Mouse (Mus musculus) small intestine, adult 2 months (tissue): ENCODE measurements around the gene Mecom.

ENCODE experiments used
- CTCF ChIP-seq: fragments of 200-500 bp; IDR thresholded peaks from 2 replicates; pipeline ENCODE4 v1.5.1; 2012; ENCODE audit warnings: low read depth, mild to moderate bottlenecking, control low read depth, inconsistent platforms, low read length, moderate library complexity, mixed read lengths; ENCODE audit not compliant: insufficient replicate concordance, insufficient read length; ENCODE audit errors: extremely low read depth
- POLR2A ChIP-seq: fragments of 200-500 bp; IDR thresholded peaks from 2 replicates; pipeline ENCODE4 v1.6.1; 2012; ENCODE audit warnings: low read depth, mild to moderate bottlenecking, control low read depth, inconsistent platforms, low read length, moderate library complexity

DNA sequence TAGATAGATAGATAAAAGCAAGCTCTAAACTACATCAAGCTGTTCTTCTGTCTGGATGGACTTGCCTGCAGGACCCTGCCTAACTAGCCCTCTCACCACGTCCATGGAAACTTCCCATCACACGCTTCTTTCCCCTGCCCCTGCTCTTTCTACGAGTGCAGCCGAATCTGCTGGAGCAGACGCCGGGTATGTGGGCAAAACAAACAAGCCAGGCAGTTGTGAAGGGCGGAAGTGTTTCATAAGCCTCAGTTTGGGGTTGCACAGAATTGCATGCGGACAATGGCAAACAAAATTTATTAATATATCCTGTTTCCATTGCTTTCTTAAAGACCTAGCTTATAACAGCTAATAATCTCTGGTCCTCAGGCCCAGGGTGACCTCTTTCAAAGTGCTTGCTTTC, 91.9 kb downstream of the Mecom start:
- TF ChIP-seq POLR2A (no peak), CTCF (no peak)
